Comparison of ENCODE assay signal across 9 mouse cellular contexts in genomic region chr2:178507379-178508014, GRCm38 (mm10).
DNase-seq lines count a peak whose midpoint lies in the region; ATAC-seq and TF ChIP-seq lines count a peak whose summit lies in the region.
"Had no signal": no experiment of that assay in that cellular context is flagged by ENCODE, and none has a peak within 500 bp of the region (broad histone marks: within the 10 kb centered on the region; RNA-seq: fewer than 3 reads in every experiment).

No protein-coding gene starts in this region.

- ATAC-seq in liver, embryonic 12.5 days, result no peak
- ATAC-seq in kidney, embryonic 16.5 days (ENCODE audit: low FRiP score, low TSS enrichment), result peak; percentile 21; the same call in 1 of the 2 replicates
- peak; percentile 60; the same call in 1 of the 2 replicates for ATAC-seq in limb, embryonic 14.5 days (ENCODE audit: low FRiP score, low read depth)
- peak; percentile 42; the same call in 1 of the 2 replicates for ATAC-seq in stomach, embryonic 16.5 days (ENCODE audit: insufficient read depth, low FRiP score)

- H3K4me2 ChIP-seq in liver, embryonic 12.5 days, result no peak overlapping the region
- no peak overlapping the region for H3K4me2 ChIP-seq in kidney, embryonic 16.5 days (replicated peaks; ENCODE audit: low read depth, low read length)
- no peak overlapping the region for H3K4me2 ChIP-seq in limb, embryonic 14.5 days (replicated peaks; ENCODE audit: low read depth, low read length, severe bottlenecking)
- no peak overlapping the region for H3K4me2 ChIP-seq in stomach, embryonic 16.5 days (ENCODE audit: low read depth, low read length)

- no peaks in the 10 kb centered on the region for H3K36me3 ChIP-seq in liver, embryonic 12.5 days
- no peaks in the 10 kb centered on the region for H3K36me3 ChIP-seq in kidney, embryonic 16.5 days (ENCODE audit: insufficient read depth, low read length)
- H3K36me3 ChIP-seq in limb, embryonic 14.5 days (ENCODE audit: control insufficient read depth, insufficient read depth, low read length), result no peaks in the 10 kb centered on the region
- no peaks in the 10 kb centered on the region for H3K36me3 ChIP-seq in stomach, embryonic 16.5 days (ENCODE audit: control insufficient read depth, insufficient read depth, low read length)

- H3K27ac ChIP-seq in liver, embryonic 12.5 days, result no peak overlapping the region
- no peak overlapping the region; the same call in 1 of the 2 replicates for H3K27ac ChIP-seq in kidney, embryonic 16.5 days (ENCODE audit: low read length)
- no peak overlapping the region for H3K27ac ChIP-seq in limb, embryonic 14.5 days (replicated peaks; ENCODE audit: low read depth, low read length)
- H3K27ac ChIP-seq in stomach, embryonic 16.5 days (ENCODE audit: low read length), result no peak overlapping the region

- no peaks in the 10 kb centered on the region for H3K27me3 ChIP-seq in liver, embryonic 12.5 days (replicated peaks)
- no peaks in the 10 kb centered on the region for H3K27me3 ChIP-seq in kidney, embryonic 16.5 days (ENCODE audit: insufficient read depth, low read length)
- H3K27me3 ChIP-seq in limb, embryonic 14.5 days (ENCODE audit: control insufficient read depth, insufficient read depth, low read length), result no peaks in the 10 kb centered on the region
- H3K27me3 ChIP-seq in stomach, embryonic 16.5 days (ENCODE audit: control insufficient read depth, insufficient read depth, low read length), result no peaks in the 10 kb centered on the region

- 35% methylated on average over 6 of the region's 6 CpGs for WGBS in liver, embryonic 12.5 days (ENCODE audit: insufficient replicate concordance)
- WGBS in kidney, embryonic 16.5 days, result 34% methylated on average over 6 of the region's 6 CpGs
- 43% methylated on average over 6 of the region's 6 CpGs for WGBS in limb, embryonic 14.5 days
- WGBS in stomach, embryonic 16.5 days, result 35% methylated on average over 6 of the region's 6 CpGs

- no peak for TF ChIP-seq POLR2A in limb, embryonic 14.5 days (IDR thresholded peaks at IDR 0.05; ENCODE audit: borderline replicate concordance, extremely low read depth, insufficient read depth, insufficient read length)

- H3K4me3 ChIP-seq in liver, embryonic 12.5 days, result no peak overlapping the region
- no peak overlapping the region for H3K4me3 ChIP-seq in kidney, embryonic 16.5 days (ENCODE audit: low read length)
- no peak overlapping the region for H3K4me3 ChIP-seq in limb, embryonic 14.5 days (replicated peaks; ENCODE audit: low read length)
- no peak overlapping the region for H3K4me3 ChIP-seq in stomach, embryonic 16.5 days (replicated peaks; ENCODE audit: low read length)
- H3K4me3 ChIP-seq: myocyte had no signal

- no peaks in the 10 kb centered on the region for H3K9me3 ChIP-seq in liver, embryonic 12.5 days (replicated peaks)
- H3K9me3 ChIP-seq in kidney, embryonic 16.5 days (ENCODE audit: low read length), result no peaks in the 10 kb centered on the region
- no peaks in the 10 kb centered on the region for H3K9me3 ChIP-seq in limb, embryonic 14.5 days (ENCODE audit: control insufficient read depth, low read length)
- H3K9me3 ChIP-seq in stomach, embryonic 16.5 days (replicated peaks; ENCODE audit: control insufficient read depth, low read length), result no peaks in the 10 kb centered on the region

- H3K4me1 ChIP-seq in liver, embryonic 12.5 days, result peaks cover 7% of the 10 kb centered on the region; the same call in 1 of the 2 replicates
- peaks cover 12% of the 10 kb centered on the region; the same call in 1 of the 2 replicates for H3K4me1 ChIP-seq in kidney, embryonic 16.5 days (ENCODE audit: insufficient read depth, low read length)
- H3K4me1 ChIP-seq in limb, embryonic 14.5 days (ENCODE audit: control insufficient read depth, insufficient read depth, low read length), result no peaks in the 10 kb centered on the region
- H3K4me1 ChIP-seq in stomach, embryonic 16.5 days (ENCODE audit: control insufficient read depth, insufficient read depth, low read length), result no peaks in the 10 kb centered on the region

- peak; percentile 64 for DNase-seq in liver
- DNase-seq in cerebellum, postnatal 25 days, result peak; percentile 84 to 91
- DNase-seq in gastrocnemius, postnatal 14 days, result peak; percentile 67
- peak; percentile 86 for DNase-seq in limb, embryonic 14.5 days (ENCODE audit: low spot score)
- DNase-seq in neural tube, embryonic 10.5 days (ENCODE audit: extremely low spot score, low spot score), result peak; percentile 86

- intact Hi-C loops in gastrocnemius, postnatal 14 days (cut with DNase I; ENCODE audit: low total_unique reads), result loop anchor here (5.0 kb wide), 1 partner anchor 155 kb away; no protein-coding TSS in a partner anchor

- H3K9ac ChIP-seq in liver, embryonic 12.5 days, result no peak overlapping the region
- H3K9ac ChIP-seq in kidney, embryonic 16.5 days (replicated peaks; ENCODE audit: low read length), result no peak overlapping the region
- H3K9ac ChIP-seq in limb, embryonic 14.5 days (ENCODE audit: low read depth, low read length, severe bottlenecking), result no peak overlapping the region
- H3K9ac ChIP-seq in stomach, embryonic 16.5 days (ENCODE audit: low read length), result no peak overlapping the region
